Comparison of ENCODE assay signal across 8 mouse cellular contexts in genomic region chr17:36252250-36252876, GRCm38 (mm10). TPM values are rescaled to one million over a fixed set of nuclear protein-coding genes. Genes with fewer than 3 reads are reported as not detected.
DNase-seq lines count a peak whose midpoint lies in the region; ATAC-seq lines count a peak whose summit lies in the region.

No protein-coding gene starts in this region.

- no peaks in the 10 kb centered on the region for H3K36me3 ChIP-seq in heart, embryonic 15.5 days
- H3K36me3 ChIP-seq in limb, embryonic 13.5 days: peaks cover 5% of the 10 kb centered on the region; the same call in 1 of the 2 replicates
- no peaks in the 10 kb centered on the region for H3K36me3 ChIP-seq in midbrain, embryonic 11.5 days (ENCODE audit: control insufficient read depth, insufficient read depth, low read length)

- peaks cover 33% of the 10 kb centered on the region for H3K27me3 ChIP-seq in heart, embryonic 15.5 days
- peaks cover 51% of the 10 kb centered on the region for H3K27me3 ChIP-seq in limb, embryonic 13.5 days
- peaks cover 7% of the 10 kb centered on the region for H3K27me3 ChIP-seq in midbrain, embryonic 11.5 days (ENCODE audit: control insufficient read depth, insufficient read depth, low read length)

- no peak overlapping the region for H3K27ac ChIP-seq in heart, embryonic 15.5 days
- H3K27ac ChIP-seq in limb, embryonic 13.5 days: no peak overlapping the region
- H3K27ac ChIP-seq in midbrain, embryonic 11.5 days (ENCODE audit: low read depth, low read length): no peak overlapping the region

- no peak for ATAC-seq in heart, embryonic 15.5 days (replicated peaks; ENCODE audit: insufficient number of reproducible peaks, insufficient read depth, low FRiP score, low read depth)
- ATAC-seq in limb, embryonic 13.5 days (ENCODE audit: low FRiP score, low read depth): peak; percentile 46; the same call in 1 of the 2 replicates
- ATAC-seq in midbrain, embryonic 11.5 days (ENCODE audit: low FRiP score): no peak

- 8% methylated on average over 25 of the region's 25 CpGs for WGBS in heart, embryonic 15.5 days
- 13% methylated on average over 25 of the region's 25 CpGs for WGBS in limb, embryonic 13.5 days
- 15% methylated on average over 25 of the region's 25 CpGs for WGBS in midbrain, embryonic 11.5 days

- peaks cover 14% of the 10 kb centered on the region for H3K4me1 ChIP-seq in heart, embryonic 15.5 days (replicated peaks)
- peaks cover 9% of the 10 kb centered on the region for H3K4me1 ChIP-seq in limb, embryonic 13.5 days
- H3K4me1 ChIP-seq in midbrain, embryonic 11.5 days (ENCODE audit: control insufficient read depth, insufficient read depth, low read length): peaks cover 4% of the 10 kb centered on the region; the same call in 1 of the 2 replicates

- peak overlapping the region; percentile 64 for H3K4me2 ChIP-seq in heart, embryonic 15.5 days
- H3K4me2 ChIP-seq in limb, embryonic 13.5 days (replicated peaks): peak overlapping the region; percentile 58
- peak overlapping the region; percentile 19 for H3K4me2 ChIP-seq in midbrain, embryonic 11.5 days

- peak overlapping the region; percentile 33 for H3K4me3 ChIP-seq in heart, embryonic 15.5 days
- H3K4me3 ChIP-seq in limb, embryonic 13.5 days: peak overlapping the region; percentile 31
- no peak overlapping the region for H3K4me3 ChIP-seq in midbrain, embryonic 11.5 days (ENCODE audit: low read depth, low read length)

- no peaks in the 10 kb centered on the region for H3K9me3 ChIP-seq in heart, embryonic 15.5 days (replicated peaks)
- no peaks in the 10 kb centered on the region for H3K9me3 ChIP-seq in limb, embryonic 13.5 days
- no peaks in the 10 kb centered on the region for H3K9me3 ChIP-seq in midbrain, embryonic 11.5 days (ENCODE audit: control insufficient read depth, low read length)

- DNase-seq in CD4-positive helper T cell, adult 2 months (ENCODE audit: low read depth, low spot score): peak; percentile 49
- DNase-seq in ZHBTc4 (ENCODE audit: low read depth, low spot score): peak; percentile 56
- peak; percentile 92 for DNase-seq in midbrain, embryonic 11.5 days (ENCODE audit: low spot score, missing footprints)
- peak; percentile 60 for DNase-seq in thymus, postnatal 14 days
- no peak for DNase-seq in right cerebral cortex, postnatal 10 days (ENCODE audit: low spot score in 2 of 2)
- no peak for DNase-seq in urinary bladder, adult 2 months (ENCODE audit: low spot score)

- H3K9ac ChIP-seq in heart, embryonic 15.5 days: peak overlapping the region; percentile 21; the same call in 1 of the 2 replicates
- peak overlapping the region; percentile 53 for H3K9ac ChIP-seq in limb, embryonic 13.5 days
- no peak overlapping the region; the same call in 1 of the 2 replicates for H3K9ac ChIP-seq in midbrain, embryonic 11.5 days (ENCODE audit: low read length)

RNA-seq across cellular contexts. Expression of gene Rpp21, which starts 5.5 kb away (rescaled TPM):
- 78.8 and 83.7 TPM in 2 replicates for polyA plus RNA-seq in heart, embryonic 15.5 days (2015; fragmentation: Nextera tagmentation; extraction: Ambion mirVana)
- 92.5 and 96.7 TPM in 2 replicates for polyA plus RNA-seq in limb, embryonic 13.5 days (2015; fragmentation: Nextera tagmentation; extraction: Ambion mirVana)
- polyA plus RNA-seq in midbrain, embryonic 11.5 days (2014; fragmentation: Nextera tagmentation; extraction: Ambion mirVana): 80.7 and 83.2 TPM in 2 replicates
- polyA plus RNA-seq in urinary bladder, adult 2 months (2012; rRNA removed): 59.0 and 76.1 TPM in 2 replicates

RNA-seq across cellular contexts. Expression of gene Trim39, which starts 19.7 kb away (rescaled TPM):
- polyA plus RNA-seq in heart, embryonic 15.5 days (2015; fragmentation: Nextera tagmentation; extraction: Ambion mirVana): 9.1 and 11.1 TPM in 2 replicates
- 22.0 and 23.1 TPM in 2 replicates for polyA plus RNA-seq in limb, embryonic 13.5 days (2015; fragmentation: Nextera tagmentation; extraction: Ambion mirVana)
- 17.4 and 17.6 TPM in 2 replicates for polyA plus RNA-seq in midbrain, embryonic 11.5 days (2014; fragmentation: Nextera tagmentation; extraction: Ambion mirVana)
- 23.9 and 26.8 TPM in 2 replicates for polyA plus RNA-seq in urinary bladder, adult 2 months (2012; rRNA removed)

RNA-seq across cellular contexts. Expression of gene H2-M10.2, which starts 33.9 kb away (rescaled TPM):
- not detected in 2 replicates for polyA plus RNA-seq in heart, embryonic 15.5 days (2015; fragmentation: Nextera tagmentation; extraction: Ambion mirVana)
- polyA plus RNA-seq in limb, embryonic 13.5 days (2015; fragmentation: Nextera tagmentation; extraction: Ambion mirVana): 0.31 TPM in 1 of 2 replicates, not detected in the other
- polyA plus RNA-seq in midbrain, embryonic 11.5 days (2014; fragmentation: Nextera tagmentation; extraction: Ambion mirVana): 0.19 TPM in 1 of 2 replicates, not detected in the other
- not detected in 2 replicates for polyA plus RNA-seq in urinary bladder, adult 2 months (2012; rRNA removed)

Comparison
In these comparisons a context has a peak if more than half of its experiments do, and no peak if none do; other contexts are left out.
1. DNase-seq: peak in CD4-positive helper T cell, adult 2 months (single experiment), ZHBTc4 (single experiment), midbrain, embryonic 11.5 days (single experiment) and thymus, postnatal 14 days (single experiment); none in right cerebral cortex, postnatal 10 days (0 of 2) and urinary bladder, adult 2 months (single experiment).
2. Peak in every context shown above with its lines, with median percentiles within 50 percentile points of each other: H3K4me2 ChIP-seq.